ENCODE assay signal across 8 mouse cellular contexts in genomic region chr7:16780825-16781554, GRCm38 (mm10). TPM values are rescaled to one million over a fixed set of nuclear protein-coding genes. Genes with fewer than 3 reads are reported as not detected.
DNase-seq lines count a peak whose midpoint lies in the region; ATAC-seq and TF ChIP-seq lines count a peak whose summit lies in the region.

Gene Slc1a5 (plus strand): TSS chr7:16781340.

- DNase-seq in CD4-positive, CD25-positive, alpha-beta regulatory T cell, adult 2 months (ENCODE audit: low read depth, low spot score), result peak; percentile 97
- peak; percentile 64 for DNase-seq in brain, embryonic 18.5 days (ENCODE audit: low read depth, low spot score)
- DNase-seq in forebrain, embryonic 10.5 days (ENCODE audit: extremely low spot score, low spot score), result peak; percentile 97
- DNase-seq in kidney, postnatal 25 days, result peak; percentile 95 to 97
- peak; percentile 91 to 94 (median 92) for DNase-seq in liver, embryonic 14.5 days (ENCODE audit: low read depth in 3 of 3, low spot score in 3 of 3)
- peak; percentile 93 for DNase-seq in neural tube, embryonic 11.5 days (ENCODE audit: low spot score)
- peak; percentile 97 for DNase-seq in stomach, postnatal 0 days (ENCODE audit: low spot score)

- TF ChIP-seq EP300 in liver, embryonic 14.5 days (IDR thresholded peaks at IDR 0.05; ENCODE audit: low read depth), result 0 out of 2 replicates have a peak, but pooled peaks have one; percentile 21
- TF ChIP-seq EP300 in stomach, postnatal 0 days (optimal IDR thresholded peaks at IDR 0.05), result no peak

- peak within 1 kb of the TSS; percentile 82 for H3K4me3 ChIP-seq in forebrain, embryonic 10.5 days
- peak within 1 kb of the TSS; percentile 73 for H3K4me3 ChIP-seq in heart, embryonic 15.5 days
- peak within 1 kb of the TSS; percentile 87 to 98 for H3K4me3 ChIP-seq in liver, embryonic 14.5 days (ENCODE audit: insufficient read depth in 1 of 2, low read depth in 2 of 2, low read length in 2 of 2)
- peak within 1 kb of the TSS; percentile 47 for H3K4me3 ChIP-seq in neural tube, embryonic 11.5 days (ENCODE audit: low read depth, low read length)
- H3K4me3 ChIP-seq in stomach, postnatal 0 days (ENCODE audit: low read depth, low read length), result peak within 1 kb of the TSS; percentile 71

- peak within 1 kb of the TSS; percentile 91 for H3K27ac ChIP-seq in forebrain, embryonic 10.5 days
- peak within 1 kb of the TSS; percentile 52 for H3K27ac ChIP-seq in heart, embryonic 15.5 days
- peak within 1 kb of the TSS; percentile 94 for H3K27ac ChIP-seq in liver, embryonic 14.5 days
- H3K27ac ChIP-seq in neural tube, embryonic 11.5 days (ENCODE audit: low read depth, low read length), result no peak within 1 kb of the TSS
- H3K27ac ChIP-seq in stomach, postnatal 0 days (replicated peaks), result peak within 1 kb of the TSS; percentile 65

- H3K36me3 ChIP-seq in forebrain, embryonic 10.5 days (replicated peaks), result peaks cover 16% of the 10 kb centered on the region
- no peaks in the 10 kb centered on the region for H3K36me3 ChIP-seq in heart, embryonic 15.5 days
- peaks cover 24% of the 10 kb centered on the region for H3K36me3 ChIP-seq in liver, embryonic 14.5 days (replicated peaks; ENCODE audit: control insufficient read depth, insufficient read depth, low read depth)
- H3K36me3 ChIP-seq in neural tube, embryonic 11.5 days (ENCODE audit: control insufficient read depth, insufficient read depth, low read length), result no peaks in the 10 kb centered on the region
- H3K36me3 ChIP-seq in stomach, postnatal 0 days (ENCODE audit: control insufficient read depth, insufficient read depth, low read length), result no peaks in the 10 kb centered on the region

- WGBS in forebrain, embryonic 10.5 days, result 2% methylated on average over 34 of the region's 34 CpGs
- 2% methylated on average over 34 of the region's 34 CpGs for WGBS in heart, embryonic 15.5 days
- WGBS in liver, embryonic 14.5 days (ENCODE audit: insufficient replicate concordance), result 2% methylated on average over 34 of the region's 34 CpGs
- 3% methylated on average over 34 of the region's 34 CpGs for WGBS in neural tube, embryonic 11.5 days
- 3% methylated on average over 34 of the region's 34 CpGs for WGBS in stomach, postnatal 0 days

- H3K27me3 ChIP-seq in forebrain, embryonic 10.5 days (ENCODE audit: poor library complexity, severe bottlenecking), result no peaks in the 10 kb centered on the region
- no peaks in the 10 kb centered on the region for H3K27me3 ChIP-seq in heart, embryonic 15.5 days
- no peaks in the 10 kb centered on the region for H3K27me3 ChIP-seq in liver, embryonic 14.5 days (ENCODE audit: control insufficient read depth, insufficient read depth, low read length)
- H3K27me3 ChIP-seq in neural tube, embryonic 11.5 days (ENCODE audit: control insufficient read depth, insufficient read depth, low read length), result no peaks in the 10 kb centered on the region
- H3K27me3 ChIP-seq in stomach, postnatal 0 days (ENCODE audit: control insufficient read depth, insufficient read depth, low read length), result no peaks in the 10 kb centered on the region

- ATAC-seq in heart, embryonic 15.5 days (replicated peaks; ENCODE audit: insufficient number of reproducible peaks, insufficient read depth, low FRiP score, low read depth), result peak; percentile 68
- ATAC-seq in liver, embryonic 14.5 days (ENCODE audit: insufficient read depth), result peak; percentile 67
- ATAC-seq in neural tube, embryonic 11.5 days (ENCODE audit: insufficient read depth, low FRiP score, low TSS enrichment), result peak; percentile 85
- peak; percentile 86 for ATAC-seq in stomach, postnatal 0 days (ENCODE audit: low FRiP score, low TSS enrichment)

- peak within 1 kb of the TSS; percentile 73 for H3K9ac ChIP-seq in heart, embryonic 15.5 days
- H3K9ac ChIP-seq in liver, embryonic 14.5 days (replicated peaks), result peak within 1 kb of the TSS; percentile 98
- H3K9ac ChIP-seq in neural tube, embryonic 11.5 days (ENCODE audit: low read length), result peak within 1 kb of the TSS; percentile 32
- peak within 1 kb of the TSS; percentile 74 for H3K9ac ChIP-seq in stomach, postnatal 0 days (ENCODE audit: low read length)

- peak within 1 kb of the TSS; percentile 92 for H3K4me2 ChIP-seq in heart, embryonic 15.5 days
- H3K4me2 ChIP-seq in liver, embryonic 14.5 days (ENCODE audit: low read depth), result peak within 1 kb of the TSS; percentile 86
- H3K4me2 ChIP-seq in neural tube, embryonic 11.5 days (ENCODE audit: low read depth), result peak within 1 kb of the TSS; percentile 65
- peak within 1 kb of the TSS; percentile 97 for H3K4me2 ChIP-seq in stomach, postnatal 0 days (replicated peaks; ENCODE audit: low read depth)

- peaks cover 47% of the 10 kb centered on the region for H3K4me1 ChIP-seq in forebrain, embryonic 10.5 days
- peaks cover 36% of the 10 kb centered on the region for H3K4me1 ChIP-seq in heart, embryonic 15.5 days (replicated peaks)
- H3K4me1 ChIP-seq in liver, embryonic 14.5 days (replicated peaks; ENCODE audit: control insufficient read depth in 2 of 2, insufficient read depth in 2 of 2, low read length in 1 of 2), result peaks cover 18 to 21% of the 10 kb centered on the region in 2 experiments
- peaks cover 17% of the 10 kb centered on the region; the same call in 1 of the 2 replicates for H3K4me1 ChIP-seq in neural tube, embryonic 11.5 days (ENCODE audit: control insufficient read depth, insufficient read depth, low read length)
- H3K4me1 ChIP-seq in stomach, postnatal 0 days (replicated peaks; ENCODE audit: control insufficient read depth, insufficient read depth), result peaks cover 7% of the 10 kb centered on the region

- peak; percentile 35 for TF ChIP-seq CTCF in liver, embryonic 14.5 days (IDR thresholded peaks at IDR 0.05; ENCODE audit: low read depth)
- TF ChIP-seq CTCF in stomach, postnatal 0 days (IDR thresholded peaks at IDR 0.05; ENCODE audit: low read depth), result peak; percentile 54

- H3K9me3 ChIP-seq in forebrain, embryonic 10.5 days, result peaks cover 6% of the 10 kb centered on the region
- no peaks in the 10 kb centered on the region for H3K9me3 ChIP-seq in heart, embryonic 15.5 days (replicated peaks)
- H3K9me3 ChIP-seq in liver, embryonic 14.5 days (ENCODE audit: control insufficient read depth, low read length), result no peaks in the 10 kb centered on the region
- H3K9me3 ChIP-seq in neural tube, embryonic 11.5 days (ENCODE audit: control insufficient read depth, low read length), result no peaks in the 10 kb centered on the region
- H3K9me3 ChIP-seq in stomach, postnatal 0 days (ENCODE audit: control insufficient read depth, low read length), result no peaks in the 10 kb centered on the region

RNA-seq across cellular contexts. Expression of gene Slc1a5, which starts in this region (rescaled TPM):
- 44.3 and 46.2 TPM in 2 replicates for polyA plus RNA-seq in forebrain, embryonic 10.5 days (2016; fragmentation: Nextera tagmentation; extraction: Ambion mirVana)
- 40.2 and 46.4 TPM in 2 replicates for polyA plus RNA-seq in heart, embryonic 15.5 days (2015; fragmentation: Nextera tagmentation; extraction: Ambion mirVana)
- 157 and 160 TPM in 2 replicates for polyA plus RNA-seq in liver, embryonic 14.5 days (2012; rRNA removed)
- 61.7 and 67.3 TPM in 2 replicates for polyA plus RNA-seq in liver, embryonic 14.5 days (2014; fragmentation: Nextera tagmentation; extraction: Ambion mirVana)
- 17.2 and 17.3 TPM in 2 replicates for polyA plus RNA-seq in neural tube, embryonic 11.5 days (2014; fragmentation: Nextera tagmentation; extraction: Ambion mirVana)
- polyA plus RNA-seq in stomach, postnatal 0 days (2015; fragmentation: Nextera tagmentation; extraction: Ambion mirVana), result 48.6 and 53.5 TPM in 2 replicates

Comparison
In these comparisons a context has a peak if more than half of its experiments do, and no peak if none do; other contexts are left out.
1. H3K9ac ChIP-seq: peak in every context shown above with its lines; median percentile 98 in liver, embryonic 14.5 days; 74 in stomach, postnatal 0 days; 73 in heart, embryonic 15.5 days; 32 in neural tube, embryonic 11.5 days.